Mouse (Mus musculus) adrenal gland, postnatal 14 days (tissue): ENCODE measurements at regions not wholly inside any gene's neighbourhood (a gene's known extent, or its start where the extent isn't known, plus 50 kb on each side); places are given as distances from the start of the nearest gene placed in this dataset.

Experiments used
- DNase-seq: peaks from one replicate; pipeline ENCODE4 v3.0.0; 2021; ENCODE audit warnings: mixed read lengths

GRCm38 (mm10) chr6:145677475-145678325, 62.1 kb downstream of the Tuba3b start:
- DNase-seq: peak; percentile 66

DNA sequence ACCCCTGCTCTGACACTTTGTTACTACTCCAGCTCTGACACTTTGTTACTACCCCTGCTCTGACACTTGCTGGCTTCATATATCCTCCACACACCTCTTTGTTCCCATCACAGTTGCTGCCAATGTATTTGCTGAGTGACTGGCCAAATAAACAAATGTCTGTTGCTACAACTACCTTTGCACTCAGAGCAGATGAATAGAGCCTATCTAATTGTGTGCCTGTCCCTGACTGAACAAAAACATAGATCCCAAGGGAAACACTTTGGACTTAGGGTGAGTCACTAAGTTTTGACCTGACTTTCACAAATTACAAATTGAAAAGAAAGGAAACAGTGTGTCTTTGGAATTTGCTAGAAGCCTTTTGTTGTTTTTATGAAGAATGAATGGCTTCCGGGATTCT, 64.0 kb downstream of the Tuba3b start:
- DNase-seq: no peak

DNA sequence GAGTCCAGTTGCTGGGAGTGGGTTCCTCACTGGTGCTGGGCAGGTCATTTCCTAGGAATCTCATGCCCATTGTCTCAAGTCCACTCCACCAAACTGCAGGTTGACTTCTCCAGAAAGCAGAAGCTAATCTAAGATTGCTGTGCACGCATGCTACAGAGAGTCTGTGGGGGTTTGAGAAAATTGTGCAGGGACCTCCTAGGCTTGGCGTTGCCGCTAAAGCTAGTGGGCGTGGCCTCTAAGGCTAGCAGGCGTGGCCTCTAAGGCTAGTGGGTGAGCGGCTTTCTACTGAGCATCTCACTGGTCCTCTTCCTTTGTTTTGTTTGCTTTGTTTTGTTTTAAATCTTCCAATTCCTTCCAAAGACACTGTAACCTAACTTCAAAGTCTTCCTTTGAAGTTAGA, 59.5 kb upstream of the Rassf8 start:
- peak; percentile 44 for DNase-seq

GRCm38 (mm10) chr6:145691680-145692079, 54.9 kb upstream of the Rassf8 start:
- no peak for DNase-seq

GRCm38 (mm10) chr6:145694817-145695216, 51.7 kb upstream of the Rassf8 start:
- DNase-seq: no peak
